Mouse (Mus musculus): ENCODE results near the gene Gh.

GRCm38 (mm10) chr11:106263963-106264362 lies 37.7 kb downstream of the Gh start:
- no peak for TF ChIP-seq TAL1 (IDR thresholded peaks at IDR 0.05; ENCODE audit: low read length)
- no peak for TF ChIP-seq GATA1 (IDR thresholded peaks at IDR 0.05; ENCODE audit: low read length)
